Mouse (Mus musculus): Measurements from ENCODE around the gene Fbxl20. TPM values are rescaled to one million over a fixed set of nuclear protein-coding genes. Genes with fewer than 3 reads are reported as not detected.
"Not testable (repeated sequence)": the region's sequence is repeated elsewhere in the genome, so short reads cannot be mapped to it uniquely, and the experiment has no call there.

Gene Fbxl20
- 21.1 and 23.0 TPM in 2 replicates for polyA plus RNA-seq (2015; fragmentation: Nextera tagmentation; extraction: Ambion mirVana)

GRCm38 (mm10) chr11:98149786-98150624, at the start of gene Fbxl20:
Gene Fbxl20, minus strand, starts transcription at chr11:98150403.
- H3K27me3 ChIP-seq (replicated peaks), result no peaks in the 10 kb centered on the region
- H3K27ac ChIP-seq (replicated peaks), result peak within 1 kb of the TSS; percentile 96
- under 1% methylated on average over 57 of the region's 65 CpGs for WGBS
- H3K9ac ChIP-seq (replicated peaks), result peak within 1 kb of the TSS; percentile 78
- peaks cover 8% of the 10 kb centered on the region for H3K36me3 ChIP-seq
- H3K4me3 ChIP-seq (replicated peaks), result peak within 1 kb of the TSS; percentile 69
- ATAC-seq (ENCODE audit: low FRiP score), result peak; percentile 92
- H3K4me1 ChIP-seq, result peaks cover 31% of the 10 kb centered on the region
- H3K4me2 ChIP-seq, result peak within 1 kb of the TSS; percentile 82
- H3K9me3 ChIP-seq (replicated peaks), result no peaks in the 10 kb centered on the region

DNA sequence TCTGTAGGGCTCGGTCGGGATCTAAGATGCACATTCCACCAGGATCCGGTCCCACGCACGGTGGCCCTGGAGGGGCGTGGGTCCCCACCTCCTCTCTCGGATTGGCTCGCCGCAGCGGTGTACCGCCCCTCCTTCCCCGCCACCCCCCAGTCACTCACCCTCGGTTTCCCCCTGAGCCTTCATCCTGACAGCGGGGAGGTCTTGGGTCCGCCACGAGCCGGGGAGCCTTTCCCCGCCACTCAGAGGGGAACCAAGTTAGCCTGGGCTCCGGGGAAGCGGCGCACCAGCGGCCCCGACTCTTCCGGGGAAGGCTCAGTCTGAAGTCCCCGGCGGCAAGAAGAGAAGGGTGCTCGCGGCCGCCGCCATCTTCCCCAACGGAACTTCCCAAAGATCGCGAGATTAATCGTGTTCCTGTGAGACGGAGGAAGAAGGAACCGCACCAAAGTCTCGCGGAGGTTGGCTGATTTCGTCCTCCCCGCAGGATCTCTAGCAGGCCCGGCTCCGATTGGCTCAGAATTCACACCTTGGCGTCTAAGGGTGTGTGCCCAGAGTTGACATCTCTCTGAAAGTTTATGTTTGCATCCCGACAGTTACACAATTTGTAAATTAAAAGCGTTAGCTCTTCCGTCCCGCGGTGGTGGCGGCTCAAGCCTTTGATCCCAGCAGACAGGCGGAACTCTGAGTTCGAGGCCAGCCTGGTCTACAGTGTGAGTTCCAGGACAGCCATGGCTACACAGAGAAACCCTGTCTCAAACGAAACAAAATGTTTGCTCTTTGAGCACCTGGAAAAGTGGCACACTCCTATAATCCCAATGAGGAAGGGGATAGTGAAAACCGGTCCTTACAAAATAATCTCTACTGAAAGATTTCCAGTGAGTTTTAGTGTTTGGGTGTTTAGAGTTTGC, 43.0 kb upstream of the Fbxl20 start, which contains the start of gene Med1:
TSS of gene Med1 (minus strand) at position 393 of the 905 bp plus-strand sequence.
- Histone ChIP-seq H3K4me1 (peaks cover 25% of the 10 kb centered on the region), H3K36me3 (peaks cover 13% of the 10 kb centered on the region), H3K4me2 (peak within 1 kb of the TSS; percentile 69), H3K9me3 (replicated peaks) (no peaks in the 10 kb centered on the region), H3K4me3 (replicated peaks) (peak within 1 kb of the TSS; percentile 70), H3K27me3 (replicated peaks) (no peaks in the 10 kb centered on the region), H3K9ac (replicated peaks) (peak within 1 kb of the TSS; percentile 86), H3K27ac (replicated peaks) (peak within 1 kb of the TSS; percentile 95)
- under 1% methylated on average over 52 of the region's 53 CpGs for WGBS
- peak; percentile 96 for ATAC-seq (ENCODE audit: low FRiP score)

- H3K4me1 ChIP-seq, result peaks cover 25% of the 10 kb centered on the region
- H3K27me3 ChIP-seq (replicated peaks), result no peaks in the 10 kb centered on the region
- no peak overlapping the region for H3K27ac ChIP-seq (replicated peaks)
- H3K9ac ChIP-seq (replicated peaks), result no peak overlapping the region
- ATAC-seq (ENCODE audit: low FRiP score), result no peak
- H3K4me3 ChIP-seq (replicated peaks), result no peak overlapping the region
- peaks cover 25% of the 10 kb centered on the region for H3K36me3 ChIP-seq
- 86% methylated on average over 5 of the region's 5 CpGs for WGBS
- H3K4me2 ChIP-seq, result no peak overlapping the region
- H3K9me3 ChIP-seq (replicated peaks), result no peaks in the 10 kb centered on the region
Measured at GRCm38 (mm10) chr11:98190820-98191219, 40.6 kb upstream of the Fbxl20 start.

GRCm38 (mm10) chr11:98187640-98188395, 37.6 kb upstream of the Fbxl20 start:
- Histone ChIP-seq H3K9ac (replicated peaks) (no peak overlapping the region), H3K36me3 (peaks cover 47% of the 10 kb centered on the region), H3K4me2 (no peak overlapping the region), H3K9me3 (replicated peaks) (no peaks in the 10 kb centered on the region), H3K4me3 (replicated peaks) (no peak overlapping the region), H3K4me1 (peaks cover 22% of the 10 kb centered on the region), H3K27ac (replicated peaks) (no peak overlapping the region), H3K27me3 (replicated peaks) (no peaks in the 10 kb centered on the region)
- WGBS, result 94% methylated on average over 9 of the region's 9 CpGs
- no peak for ATAC-seq (ENCODE audit: low FRiP score)

DNA sequence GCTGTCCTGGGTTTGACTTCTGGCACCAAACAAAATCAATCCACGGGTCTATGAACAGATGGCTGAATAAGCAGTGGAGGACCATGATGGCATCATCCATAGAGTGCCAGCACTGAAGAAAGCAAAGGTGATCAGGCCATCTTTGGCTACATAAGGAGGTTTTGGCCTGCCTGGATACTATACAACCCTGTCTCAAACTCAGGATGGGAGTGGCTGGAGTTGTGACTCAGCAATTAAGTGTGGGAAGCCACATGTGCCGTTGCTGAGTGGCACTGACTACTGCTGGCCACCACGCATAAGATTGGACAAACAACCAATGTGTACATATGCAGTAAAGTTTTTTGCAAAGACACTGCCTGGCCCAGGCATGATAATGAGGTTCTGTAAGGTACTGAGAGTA, 31.9 kb upstream of the Fbxl20 start:
- not testable (repeated sequence) for H3K4me3 ChIP-seq (replicated peaks); ATAC-seq (ENCODE audit: low FRiP score); H3K4me1 ChIP-seq; H3K4me2 ChIP-seq; H3K9ac ChIP-seq (replicated peaks); H3K27ac ChIP-seq (replicated peaks); H3K27me3 ChIP-seq (replicated peaks); H3K9me3 ChIP-seq (replicated peaks)
- H3K36me3 ChIP-seq, result peaks cover 68% of the 10 kb centered on the region
- WGBS, result 95% methylated on average over 3 of the region's 3 CpGs

- no peak for ATAC-seq (ENCODE audit: low FRiP score)
- Histone ChIP-seq H3K9ac (replicated peaks) (no peak overlapping the region), H3K36me3 (peaks cover 70% of the 10 kb centered on the region), H3K27me3 (replicated peaks) (no peaks in the 10 kb centered on the region), H3K9me3 (replicated peaks) (no peaks in the 10 kb centered on the region), H3K4me2 (no peak overlapping the region), H3K4me1 (no peaks in the 10 kb centered on the region), H3K27ac (replicated peaks) (no peak overlapping the region), H3K4me3 (replicated peaks) (no peak overlapping the region)
- 89% methylated on average over 1 of the region's 1 CpGs for WGBS
Measured at GRCm38 (mm10) chr11:98168400-98168799, 18.2 kb upstream of the Fbxl20 start.

DNA sequence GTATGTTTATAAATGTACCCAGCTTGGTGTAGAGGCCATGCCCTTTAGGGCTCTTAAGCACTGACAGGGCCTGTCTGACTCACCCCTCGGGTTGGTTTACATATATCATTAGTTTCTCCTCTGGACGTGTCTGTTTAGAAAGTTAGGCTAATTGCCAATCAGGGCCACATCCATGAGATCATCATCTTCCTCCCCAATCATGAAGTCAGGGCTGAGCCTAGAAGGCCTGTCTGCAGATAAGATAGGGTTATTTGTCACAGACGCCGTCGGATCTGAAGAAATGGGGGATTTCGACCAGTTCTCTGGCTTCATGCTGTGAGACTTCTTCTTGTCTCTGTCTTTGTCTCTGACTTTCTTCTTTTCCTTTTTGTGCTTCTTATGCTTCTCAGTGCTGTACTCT, 4.9 kb upstream of the Fbxl20 start:
- ATAC-seq (ENCODE audit: low FRiP score), result no peak
- H3K4me1 ChIP-seq, result peaks cover 3% of the 10 kb centered on the region; the same call in 1 of the 2 replicates
- H3K4me3 ChIP-seq (replicated peaks), result no peak overlapping the region
- no peak overlapping the region for H3K9ac ChIP-seq (replicated peaks)
- no peaks in the 10 kb centered on the region for H3K9me3 ChIP-seq (replicated peaks)
- no peak overlapping the region for H3K4me2 ChIP-seq
- 88% methylated on average over 6 of the region's 6 CpGs for WGBS
- no peak overlapping the region for H3K27ac ChIP-seq (replicated peaks)
- no peaks in the 10 kb centered on the region for H3K27me3 ChIP-seq (replicated peaks)
- H3K36me3 ChIP-seq, result peaks cover 56% of the 10 kb centered on the region

DNA sequence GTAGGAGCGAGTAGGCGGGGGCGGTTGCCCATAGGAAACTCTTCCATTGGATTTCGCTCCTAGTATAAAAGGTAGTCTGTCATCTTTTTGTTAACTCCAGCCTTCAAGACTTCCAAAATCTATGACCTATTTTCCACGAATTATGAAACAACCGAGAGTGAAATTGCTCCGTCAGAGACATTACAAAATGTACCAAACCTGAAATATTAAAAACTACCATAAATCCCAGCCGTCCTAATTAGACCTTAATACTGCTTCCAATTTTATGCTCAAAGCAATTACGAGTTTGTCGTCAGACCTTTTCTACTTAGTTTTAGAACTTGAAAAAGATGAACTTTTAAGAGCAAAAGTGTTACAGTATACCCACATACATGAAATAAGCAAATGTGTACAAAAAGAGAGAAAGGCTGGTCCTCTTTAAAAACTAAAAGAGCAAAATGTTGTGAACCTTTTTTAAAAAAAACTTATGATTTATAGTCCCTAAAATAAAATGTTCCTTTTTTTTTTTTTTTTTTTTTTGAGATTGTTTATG, 488 bp upstream of the Fbxl20 start:
- Histone ChIP-seq H3K9ac (replicated peaks) (no peak overlapping the region), H3K4me2 (peak overlapping the region; percentile 82), H3K36me3 (peaks cover 15% of the 10 kb centered on the region), H3K27me3 (replicated peaks) (no peaks in the 10 kb centered on the region), H3K4me1 (peaks cover 27% of the 10 kb centered on the region), H3K27ac (replicated peaks) (no peak overlapping the region), H3K4me3 (replicated peaks) (peak overlapping the region; percentile 69), H3K9me3 (replicated peaks) (no peaks in the 10 kb centered on the region)
- 12% methylated on average over 10 of the region's 10 CpGs for WGBS
- no peak for ATAC-seq (ENCODE audit: low FRiP score)

GRCm38 (mm10) chr11:98149304-98149750, 876 bp downstream of the Fbxl20 start:
- H3K9me3 ChIP-seq (replicated peaks), result no peaks in the 10 kb centered on the region
- peaks cover 7% of the 10 kb centered on the region; the same call in 1 of the 2 replicates for H3K36me3 ChIP-seq
- H3K27me3 ChIP-seq (replicated peaks), result no peaks in the 10 kb centered on the region
- H3K27ac ChIP-seq (replicated peaks), result peak overlapping the region; percentile 96
- peak overlapping the region; percentile 78 for H3K9ac ChIP-seq (replicated peaks)
- ATAC-seq (ENCODE audit: low FRiP score), result peak; percentile 93
- peaks cover 31% of the 10 kb centered on the region for H3K4me1 ChIP-seq
- WGBS, result under 1% methylated on average over 46 of the region's 57 CpGs
- peak overlapping the region; percentile 82 for H3K4me2 ChIP-seq
- peak overlapping the region; percentile 69 for H3K4me3 ChIP-seq (replicated peaks)

DNA sequence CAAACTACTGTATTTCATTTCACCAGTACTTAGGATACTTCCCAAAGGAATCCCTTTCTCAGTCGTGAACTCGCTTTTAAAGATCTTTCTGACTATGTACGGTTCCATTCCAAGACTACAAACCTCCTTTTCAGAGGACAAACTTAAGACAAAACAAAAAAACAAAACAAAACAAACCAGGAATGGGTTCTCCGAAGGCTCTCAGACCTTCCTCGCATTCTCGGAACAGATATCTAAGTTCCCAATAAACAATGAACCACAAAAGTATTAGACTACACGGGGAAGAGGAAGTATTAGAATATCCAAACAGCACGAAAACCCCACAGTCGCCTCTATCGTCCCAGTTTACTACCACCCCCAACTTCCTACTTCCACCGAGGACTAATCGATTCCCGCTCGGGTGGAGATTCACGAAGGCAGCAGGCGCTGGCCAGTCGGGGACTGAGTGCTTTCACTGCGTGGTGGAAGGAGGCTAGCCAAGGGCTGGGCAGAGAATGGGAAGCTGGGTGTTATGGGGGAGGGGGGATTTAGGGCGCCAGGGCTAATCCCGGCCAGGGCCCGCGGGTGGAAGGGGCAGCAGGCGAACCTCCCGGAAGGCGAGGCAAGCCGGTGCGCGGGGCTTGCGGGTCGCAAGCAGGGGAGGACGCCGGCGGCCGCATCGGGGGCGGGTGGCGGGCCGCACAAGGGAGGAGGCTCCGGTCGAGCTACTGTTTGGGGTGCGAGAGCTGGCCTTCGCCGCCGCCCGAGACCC, 1.5 kb downstream of the Fbxl20 start:
- ATAC-seq (ENCODE audit: low FRiP score), result peak; percentile 29
- H3K9ac ChIP-seq (replicated peaks), result peak overlapping the region; percentile 78
- H3K27me3 ChIP-seq (replicated peaks), result no peaks in the 10 kb centered on the region
- no peaks in the 10 kb centered on the region for H3K9me3 ChIP-seq (replicated peaks)
- peaks cover 5% of the 10 kb centered on the region; the same call in 1 of the 2 replicates for H3K36me3 ChIP-seq
- peaks cover 31% of the 10 kb centered on the region for H3K4me1 ChIP-seq
- 3% methylated on average over 27 of the region's 45 CpGs for WGBS
- H3K4me3 ChIP-seq (replicated peaks), result peak overlapping the region; percentile 69
- peak overlapping the region; percentile 82 for H3K4me2 ChIP-seq
- peak overlapping the region; percentile 96 for H3K27ac ChIP-seq (replicated peaks)
